Comparison of ENCODE assay signal across 15 mouse cellular contexts in genomic region chr5:36700939-36701620, GRCm38 (mm10). TPM values are rescaled to one million over a fixed set of nuclear protein-coding genes. Genes with fewer than 3 reads are reported as not detected.
A peak's percentile ranks its signal among the peaks of the same experiment; 100 is the strongest.
DNase-seq lines count a peak whose midpoint lies in the region; ATAC-seq and TF ChIP-seq lines count a peak whose summit lies in the region.
"Had no signal": no experiment of that assay in that cellular context is flagged by ENCODE, and none has a peak within 500 bp of the region (broad histone marks: within the 10 kb centered on the region; RNA-seq: fewer than 3 reads in every experiment).

No protein-coding gene starts in this region.

- H3K4me2 ChIP-seq in heart, embryonic 11.5 days: peak overlapping the region; percentile 9; the same call in 1 of the 2 replicates
- no peak overlapping the region; the same call in 1 of the 2 replicates for H3K4me2 ChIP-seq in intestine, embryonic 14.5 days (ENCODE audit: low read length)
- H3K4me2 ChIP-seq in liver, postnatal 0 days (ENCODE audit: low read depth, low read length): 0 out of 2 replicates have a peak overlapping the region, but pooled peaks have one; percentile 22
- H3K4me2 ChIP-seq in neural tube, embryonic 15.5 days: no peak overlapping the region

- H3K27me3 ChIP-seq in heart, embryonic 11.5 days (ENCODE audit: control insufficient read depth, insufficient read depth, low read length): no peaks in the 10 kb centered on the region
- H3K27me3 ChIP-seq in MEL (ENCODE audit: control insufficient read depth in 1 of 2, insufficient read depth in 2 of 2, low read length in 2 of 2): no peaks in the 10 kb centered on the region
- no peaks in the 10 kb centered on the region for H3K27me3 ChIP-seq in intestine, embryonic 14.5 days (replicated peaks; ENCODE audit: control insufficient read depth, insufficient read depth, low read length)
- H3K27me3 ChIP-seq in liver, postnatal 0 days (ENCODE audit: insufficient read depth, low read length): no peaks in the 10 kb centered on the region
- no peaks in the 10 kb centered on the region for H3K27me3 ChIP-seq in neural tube, embryonic 15.5 days (replicated peaks)

- DNase-seq in heart, adult 8-10 months (ENCODE audit: low spot score): no peak
- DNase-seq in MEL (ENCODE audit: low read depth, low spot score): peak; percentile 46
- no peak for DNase-seq in intestine, embryonic 14.5 days (ENCODE audit: low spot score)
- no peak for DNase-seq in liver, postnatal 0 days
- no peak for DNase-seq in urinary bladder, postnatal 25 days (ENCODE audit: low spot score)
- DNase-seq: cerebellum, adult 18-20 months; lung, postnatal 14 days; right cerebral cortex, postnatal 25 days; thymus, adult 18-20 months had no signal

- no peaks in the 10 kb centered on the region for H3K36me3 ChIP-seq in heart, embryonic 11.5 days (ENCODE audit: control insufficient read depth, insufficient read depth, low read length)
- peaks cover 0 to 18% of the 10 kb centered on the region in 2 experiments; a peak in 2 of 4 replicates for H3K36me3 ChIP-seq in MEL (ENCODE audit: control insufficient read depth in 1 of 2, insufficient read depth in 2 of 2, low read length in 2 of 2)
- H3K36me3 ChIP-seq in intestine, embryonic 14.5 days (ENCODE audit: control insufficient read depth, insufficient read depth, low read length): no peaks in the 10 kb centered on the region
- no peaks in the 10 kb centered on the region for H3K36me3 ChIP-seq in liver, postnatal 0 days (replicated peaks; ENCODE audit: insufficient read depth, low read length)
- no peaks in the 10 kb centered on the region for H3K36me3 ChIP-seq in neural tube, embryonic 15.5 days
- H3K36me3 ChIP-seq: embryonic facial prominence, embryonic 10.5 days; forebrain, embryonic 10.5 days had no signal

- TF ChIP-seq EP300 in MEL (IDR thresholded peaks at IDR 0.05; ENCODE audit: low read depth in 1 of 2, low read length in 2 of 2): peak in 1 of 2 experiments; percentile 46; a peak in 1 of 4 replicates
- TF ChIP-seq EP300 in liver, postnatal 0 days (IDR thresholded peaks at IDR 0.05; ENCODE audit: low read depth): no peak

- no peak overlapping the region; the same call in 1 of the 2 replicates for H3K27ac ChIP-seq in heart, embryonic 11.5 days (ENCODE audit: low read depth, low read length)
- peak overlapping the region; percentile 13; the same call in 1 of the 2 replicates for H3K27ac ChIP-seq in MEL (ENCODE audit: control insufficient read depth, low read depth, low read length)
- 0 out of 2 replicates have a peak overlapping the region, but pooled peaks have one; percentile 11 for H3K27ac ChIP-seq in intestine, embryonic 14.5 days (ENCODE audit: low read depth)
- 0 out of 2 replicates have a peak overlapping the region, but pooled peaks have one; percentile 55 for H3K27ac ChIP-seq in liver, postnatal 0 days (ENCODE audit: low read depth)
- no peak overlapping the region for H3K27ac ChIP-seq in neural tube, embryonic 15.5 days (replicated peaks)
- H3K27ac ChIP-seq: embryonic facial prominence, embryonic 10.5 days; forebrain, embryonic 10.5 days had no signal

- ATAC-seq in heart, embryonic 11.5 days (replicated peaks; ENCODE audit: insufficient number of reproducible peaks, low FRiP score, low TSS enrichment): no peak
- 0 out of 2 replicates have a peak, but pooled peaks have one; percentile 21 for ATAC-seq in intestine, embryonic 14.5 days (replicated peaks; ENCODE audit: low FRiP score, low TSS enrichment, low read depth)
- ATAC-seq in liver, postnatal 0 days: peak; percentile 30; the same call in 1 of the 2 replicates
- no peak for ATAC-seq in cerebellum, adult (ENCODE audit: insufficient number of reproducible peaks, low FRiP score, low TSS enrichment)
- no peak for ATAC-seq in neural tube, embryonic 15.5 days (ENCODE audit: low FRiP score)
- ATAC-seq: activated CD4-positive, CD25-positive, alpha-beta regulatory T cell, adult 4 months had no signal

- H3K9me3 ChIP-seq in heart, embryonic 11.5 days (replicated peaks; ENCODE audit: control insufficient read depth, low read length): no peaks in the 10 kb centered on the region
- H3K9me3 ChIP-seq in MEL (replicated peaks; ENCODE audit: insufficient read depth, low read length): no peaks in the 10 kb centered on the region
- no peaks in the 10 kb centered on the region for H3K9me3 ChIP-seq in intestine, embryonic 14.5 days (ENCODE audit: control insufficient read depth, low read length)
- no peaks in the 10 kb centered on the region for H3K9me3 ChIP-seq in liver, postnatal 0 days (ENCODE audit: low read length)
- no peaks in the 10 kb centered on the region for H3K9me3 ChIP-seq in neural tube, embryonic 15.5 days (replicated peaks)
- H3K9me3 ChIP-seq: embryonic facial prominence, embryonic 10.5 days; forebrain, embryonic 10.5 days had no signal

- peaks cover under 1% of the 10 kb centered on the region; the same call in 1 of the 2 replicates for H3K79me2 ChIP-seq in MEL (ENCODE audit: control insufficient read depth, insufficient read depth, low read length, poor library complexity)

- WGBS in heart, embryonic 11.5 days (ENCODE audit: insufficient replicate concordance): 57% methylated on average over 6 of the region's 6 CpGs
- 63% methylated on average over 6 of the region's 6 CpGs for WGBS in intestine, embryonic 14.5 days
- WGBS in liver, postnatal 0 days (ENCODE audit: insufficient replicate concordance): 46% methylated on average over 6 of the region's 6 CpGs
- WGBS in neural tube, embryonic 15.5 days: 81% methylated on average over 6 of the region's 6 CpGs

- H3K9ac ChIP-seq in heart, embryonic 11.5 days (ENCODE audit: low read depth, low read length): no peak overlapping the region
- H3K9ac ChIP-seq in MEL (ENCODE audit: control insufficient read depth, low read depth, low read length, poor library complexity, severe bottlenecking): peak overlapping the region; percentile 29
- no peak overlapping the region for H3K9ac ChIP-seq in intestine, embryonic 14.5 days (ENCODE audit: low read length)
- no peak overlapping the region for H3K9ac ChIP-seq in liver, postnatal 0 days (replicated peaks)
- no peak overlapping the region for H3K9ac ChIP-seq in neural tube, embryonic 15.5 days (replicated peaks)

- H3K4me1 ChIP-seq in heart, embryonic 11.5 days (ENCODE audit: control insufficient read depth, insufficient read depth, low read length): peaks cover 27% of the 10 kb centered on the region
- H3K4me1 ChIP-seq in MEL (ENCODE audit: control insufficient read depth in 1 of 2, insufficient read depth in 2 of 2, low read length in 2 of 2): peaks cover 14 to 31% of the 10 kb centered on the region in 2 experiments
- H3K4me1 ChIP-seq in intestine, embryonic 14.5 days (replicated peaks; ENCODE audit: control insufficient read depth, insufficient read depth, low read length): peaks cover 3% of the 10 kb centered on the region; the same call in 1 of the 2 replicates
- peaks cover 30% of the 10 kb centered on the region for H3K4me1 ChIP-seq in liver, postnatal 0 days (ENCODE audit: insufficient read depth)
- peaks cover 6% of the 10 kb centered on the region for H3K4me1 ChIP-seq in neural tube, embryonic 15.5 days

- no peak overlapping the region for H3K4me3 ChIP-seq in heart, embryonic 11.5 days (ENCODE audit: low read depth, low read length)
- peak overlapping the region; percentile 4 to 31 for H3K4me3 ChIP-seq in MEL (ENCODE audit: control insufficient read depth in 1 of 2, insufficient read depth in 1 of 2, low read depth in 2 of 2, low read length in 2 of 2)
- H3K4me3 ChIP-seq in intestine, embryonic 14.5 days (ENCODE audit: low read depth, low read length): no peak overlapping the region
- H3K4me3 ChIP-seq in liver, postnatal 0 days (ENCODE audit: low read depth, low read length): no peak overlapping the region
- no peak overlapping the region for H3K4me3 ChIP-seq in neural tube, embryonic 15.5 days (replicated peaks)
- H3K4me3 ChIP-seq: embryonic facial prominence, embryonic 10.5 days; forebrain, embryonic 10.5 days had no signal

- no peak for TF ChIP-seq POLR2A in MEL (IDR thresholded peaks at IDR 0.05; ENCODE audit: control insufficient read depth in 1 of 2, insufficient read depth in 1 of 2, low read depth in 1 of 2, low read length in 2 of 2, poor library complexity in 1 of 2)

- TF ChIP-seq RAD21 in MEL (IDR thresholded peaks at IDR 0.05; ENCODE audit: low read depth, low read length): no peak

- TF ChIP-seq CTCF in MEL (IDR thresholded peaks at IDR 0.05 in 2 of 3, conservative IDR thresholded peaks at IDR 0.05 in 1 of 3; ENCODE audit: control insufficient read depth in 1 of 3, insufficient read depth in 1 of 3, low read depth in 2 of 3, low read length in 3 of 3, poor library complexity in 1 of 3, severe bottlenecking in 1 of 3): no peak
- no peak for TF ChIP-seq CTCF in liver, postnatal 0 days (IDR thresholded peaks at IDR 0.05; ENCODE audit: low read depth)

TF ChIP-seq in MEL, 35 proteins besides CTCF, POLR2A, EP300 and RAD21 (continues in another document):
- TF ChIP-seq TCF12 (IDR thresholded peaks at IDR 0.05; ENCODE audit: low read depth, low read length): no peak
- TF ChIP-seq MAFK (IDR thresholded peaks at IDR 0.05; ENCODE audit: borderline replicate concordance, low read depth, low read length): no peak
- peak; percentile 67 for TF ChIP-seq ETS1 (IDR thresholded peaks at IDR 0.05; ENCODE audit: low read depth, low read length)
- 0 out of 2 replicates have a peak, but pooled peaks have one; percentile 33 for TF ChIP-seq TBP (IDR thresholded peaks at IDR 0.05; ENCODE audit: low read depth, low read length)
- TF ChIP-seq TAL1 (IDR thresholded peaks at IDR 0.05; ENCODE audit: low read length): no peak

RNA-seq across cellular contexts. Expression of gene D5Ertd579e, which starts 5.3 kb away (rescaled TPM):
- polyA plus RNA-seq in heart, embryonic 11.5 days (2014; fragmentation: Nextera tagmentation; extraction: Ambion mirVana): 27.8 and 32.0 TPM in 2 replicates
- total RNA-seq in heart, adult 8-10 months (2022): 10 to 100 TPM; 89.7 to 97.8 (median 92.7) TPM
- total RNA-seq in MEL (2012; rRNA removed): 15.9 and 18.9 TPM in 2 replicates
- 10 to 100 TPM in 1 of 2 experiments, not detected in 1; 31.1 TPM for polyA plus RNA-seq in MEL (2012; ENCODE audit: insufficient read depth in 1 of 2, insufficient read length in 2 of 2, low read depth in 1 of 2, low replicate concordance in 2 of 2, missing spikeins in 1 of 2)
- polyA plus RNA-seq in intestine, embryonic 14.5 days (2014; fragmentation: Nextera tagmentation; extraction: Ambion mirVana): 25.8 and 28.3 TPM in 2 replicates
- 15.9 and 18.5 TPM in 2 replicates for polyA plus RNA-seq in liver, postnatal 0 days (2015; fragmentation: Nextera tagmentation; extraction: Ambion mirVana)
- polyA plus RNA-seq in neural tube, embryonic 15.5 days (2015; fragmentation: Nextera tagmentation; extraction: Ambion mirVana): 26.6 and 29.1 TPM in 2 replicates

RNA-seq across cellular contexts. Expression of gene Bloc1s4, which starts 47.4 kb away (rescaled TPM):
- 20.0 and 20.1 TPM in 2 replicates for polyA plus RNA-seq in heart, embryonic 11.5 days (2014; fragmentation: Nextera tagmentation; extraction: Ambion mirVana)
- 10 to 100 TPM; 10.6 to 11.4 (median 11.3) TPM for total RNA-seq in heart, adult 8-10 months (2022)
- total RNA-seq in MEL (2012; rRNA removed): 27.9 and 32.9 TPM in 2 replicates
- polyA plus RNA-seq in MEL (2012; ENCODE audit: insufficient read depth in 1 of 2, insufficient read length in 2 of 2, low read depth in 1 of 2, low replicate concordance in 2 of 2, missing spikeins in 1 of 2): 10 to 100 TPM in 1 of 2 experiments, not detected in 1; 29.8 TPM
- 20.9 and 22.8 TPM in 2 replicates for polyA plus RNA-seq in intestine, embryonic 14.5 days (2014; fragmentation: Nextera tagmentation; extraction: Ambion mirVana)
- polyA plus RNA-seq in liver, postnatal 0 days (2015; fragmentation: Nextera tagmentation; extraction: Ambion mirVana): 14.6 and 17.9 TPM in 2 replicates
- polyA plus RNA-seq in neural tube, embryonic 15.5 days (2015; fragmentation: Nextera tagmentation; extraction: Ambion mirVana): 26.3 and 30.0 TPM in 2 replicates

Comparison
In these comparisons a context has a peak if more than half of its experiments do, and no peak if none do; other contexts are left out.
1. ATAC-seq: peak in intestine, embryonic 14.5 days (single experiment) and liver, postnatal 0 days (single experiment); none in heart, embryonic 11.5 days (single experiment), cerebellum, adult (single experiment) and neural tube, embryonic 15.5 days (single experiment).
2. H3K27ac ChIP-seq: peak in MEL (single experiment), intestine, embryonic 14.5 days (single experiment) and liver, postnatal 0 days (single experiment); none in heart, embryonic 11.5 days (single experiment) and neural tube, embryonic 15.5 days (single experiment).
3. H3K4me2 ChIP-seq: peak in heart, embryonic 11.5 days (single experiment) and liver, postnatal 0 days (single experiment); none in intestine, embryonic 14.5 days (single experiment) and neural tube, embryonic 15.5 days (single experiment).
4. H3K4me3 ChIP-seq: peak in MEL (2 of 2); none in heart, embryonic 11.5 days (single experiment), intestine, embryonic 14.5 days (single experiment), liver, postnatal 0 days (single experiment) and neural tube, embryonic 15.5 days (single experiment).